Mouse (Mus musculus) liver, embryonic 15.5 days (tissue): ENCODE data around the gene Dnajc2. TPM values are rescaled to one million over a fixed set of nuclear protein-coding genes. Genes with fewer than 3 reads are reported as not detected.
"Not testable (repeated sequence)": the region's sequence is repeated elsewhere in the genome, so short reads cannot be mapped to it uniquely, and the experiment has no call there.

ENCODE experiments used
- ATAC-seq: fragments of 200-750 bp; cut with Nextera tagmentation; 2 replicates; pipeline ENCODE4 v1.8.0; 2017; ENCODE audit warnings: moderate number of reproducible peaks, mild to moderate bottlenecking, moderate library complexity; ENCODE audit not compliant: insufficient read depth
- H3K27ac ChIP-seq: fragments of 300-500 bp; sonication (generic); replicated peaks from 2 replicates; pipeline ENCODE4 v1.5.1; 2015; ENCODE audit warnings: mild to moderate bottlenecking, inconsistent platforms
- H3K27me3 ChIP-seq: fragments of 300-500 bp; sonication (generic); 2 replicates; pipeline ENCODE4 v1.6.1; 2015; ENCODE audit warnings: mild to moderate bottlenecking, inconsistent platforms
- H3K36me3 ChIP-seq: fragments of 300-500 bp; sonication (generic); replicated peaks from 2 replicates; pipeline ENCODE4 v1.6.1; 2015; ENCODE audit warnings: moderate library complexity, mild to moderate bottlenecking, inconsistent platforms
- H3K4me1 ChIP-seq: fragments of 300-500 bp; sonication (generic); replicated peaks from 2 replicates; pipeline ENCODE4 v1.6.1; 2015; ENCODE audit warnings: inconsistent platforms
- H3K4me2 ChIP-seq: fragments of 300-500 bp; sonication (generic); 2 replicates; pipeline ENCODE4 v1.6.1; 2015; ENCODE audit warnings: moderate library complexity, mild to moderate bottlenecking, inconsistent platforms
- H3K4me3 ChIP-seq: fragments of 300-500 bp; sonication (generic); replicated peaks from 2 replicates; pipeline ENCODE4 v1.5.1; 2015; ENCODE audit warnings: mild to moderate bottlenecking, inconsistent platforms
- H3K9ac ChIP-seq: fragments of 300-500 bp; sonication (generic); 2 replicates; pipeline ENCODE4 v1.6.1; 2015; ENCODE audit warnings: moderate library complexity, mild to moderate bottlenecking, inconsistent platforms
- H3K9me3 ChIP-seq: fragments of 300-500 bp; sonication (generic); replicated peaks from 2 replicates; pipeline ENCODE4 v1.6.1; 2016; ENCODE audit warnings: inconsistent platforms
- WGBS: fragments of 180-500 bp; shearing (Covaris S2); methylation state at CpG from one replicate; pipeline ENCODE4 v1.1.7; 2015; ENCODE audit warnings: mixed read lengths; ENCODE audit not compliant: insufficient replicate concordance; 5-methylcytosine and 5-hydroxymethylcytosine counted together
- polyA plus RNA-seq: library from polyadenylated mRNA; unstranded; fragments of >200 nt; fragmentation: Nextera tagmentation; extraction: Ambion mirVana; gene quantifications from 2 replicates; pipeline ENCODE4 v1.2.1, GENCODE M21; 2015

Gene Dnajc2
- polyA plus RNA-seq, 1 experiment from 2014 or later, result 23.3 TPM

- ATAC-seq, result no peak
- no peak overlapping the region for H3K9ac ChIP-seq
- H3K27me3 ChIP-seq, result no peaks in the 10 kb centered on the region
- no peak overlapping the region for H3K27ac ChIP-seq
- H3K4me2 ChIP-seq, result no peak overlapping the region
- H3K36me3 ChIP-seq, result no peaks in the 10 kb centered on the region
- no peaks in the 10 kb centered on the region for H3K4me1 ChIP-seq
- no peaks in the 10 kb centered on the region for H3K9me3 ChIP-seq
- 50% methylated on average over 1 of the region's 1 CpGs for WGBS
- H3K4me3 ChIP-seq, result no peak overlapping the region
These were observed 60.6 kb downstream of the Dnajc2 start for GRCm38 (mm10) chr5:21724427-21724826.

DNA sequence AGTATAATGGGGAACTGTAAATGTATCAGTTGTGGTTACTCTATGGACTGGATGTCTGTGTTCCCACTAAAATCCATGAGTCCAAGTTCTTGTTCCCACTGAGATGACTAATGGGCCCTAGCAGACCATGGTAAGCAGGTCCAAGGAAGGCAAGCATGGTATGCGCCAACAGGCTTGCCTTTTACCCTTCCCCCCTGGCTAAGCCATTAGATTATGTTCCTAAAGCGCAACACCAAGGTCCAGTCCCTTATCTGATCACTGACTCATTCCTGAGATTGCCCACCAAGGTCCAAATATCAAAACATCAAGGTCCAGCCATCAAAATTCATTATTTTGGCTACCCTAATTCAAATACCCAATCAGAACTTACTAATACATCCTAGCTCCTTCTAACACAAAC is 65.8 kb downstream of the Dnajc2 start:
- Histone ChIP-seq H3K4me2 (no peak overlapping the region), H3K9ac (no peak overlapping the region), H3K27me3 (no peaks in the 10 kb centered on the region), H3K9me3 (no peaks in the 10 kb centered on the region), H3K4me3 (no peak overlapping the region), H3K27ac (no peak overlapping the region), H3K36me3 (no peaks in the 10 kb centered on the region), H3K4me1 (no peaks in the 10 kb centered on the region)
- no peak for ATAC-seq
- WGBS, result 86% methylated on average over 2 of the region's 2 CpGs

- Histone ChIP-seq H3K4me1 (no peaks in the 10 kb centered on the region), H3K27ac (no peak overlapping the region), H3K9ac (no peak overlapping the region), H3K4me2 (no peak overlapping the region), H3K27me3 (no peaks in the 10 kb centered on the region), H3K36me3 (no peaks in the 10 kb centered on the region), H3K9me3 (no peaks in the 10 kb centered on the region), H3K4me3 (no peak overlapping the region)
- no peak for ATAC-seq
- 66% methylated on average over 5 of the region's 5 CpGs for WGBS
These were observed 66.5 kb downstream of the Dnajc2 start for GRCm38 (mm10) chr5:21718546-21718945.

GRCm38 (mm10) chr5:21717165-21717715 is 67.8 kb downstream of the Dnajc2 start:
- no peaks in the 10 kb centered on the region for H3K9me3 ChIP-seq
- H3K36me3 ChIP-seq, result no peaks in the 10 kb centered on the region
- no peaks in the 10 kb centered on the region for H3K4me1 ChIP-seq
- H3K9ac ChIP-seq, result no peak overlapping the region
- no peak overlapping the region for H3K4me2 ChIP-seq
- no peak overlapping the region for H3K4me3 ChIP-seq
- no peaks in the 10 kb centered on the region for H3K27me3 ChIP-seq
- ATAC-seq, result no peak
- 63% methylated on average over 10 of the region's 10 CpGs for WGBS
- no peak overlapping the region for H3K27ac ChIP-seq

DNA sequence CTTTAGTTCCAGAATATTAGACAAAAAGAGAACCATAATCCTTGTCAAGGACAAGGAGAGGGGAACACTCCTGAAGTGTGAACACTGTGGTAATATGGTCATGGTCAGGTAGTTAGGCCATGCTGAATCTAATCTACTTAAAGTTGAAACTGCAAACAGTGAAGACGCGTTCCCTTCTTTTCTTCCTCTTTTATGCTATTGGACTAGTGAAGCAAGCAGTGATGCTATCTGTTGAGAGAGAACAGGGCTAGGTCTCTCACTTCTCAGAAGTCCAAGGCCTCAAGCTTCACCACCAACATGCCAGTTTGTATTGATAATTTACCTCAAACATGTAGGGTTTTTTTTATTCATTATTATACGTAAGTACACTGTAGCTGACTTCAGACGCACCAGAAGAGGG is 70.6 kb downstream of the Dnajc2 start:
- 47% methylated on average over 4 of the region's 4 CpGs for WGBS
- Histone ChIP-seq H3K36me3 (no peaks in the 10 kb centered on the region), H3K4me2 (no peak overlapping the region), H3K4me3 (no peak overlapping the region), H3K27ac (no peak overlapping the region), H3K9me3 (no peaks in the 10 kb centered on the region), H3K27me3 (no peaks in the 10 kb centered on the region), H3K4me1 (no peaks in the 10 kb centered on the region), H3K9ac (no peak overlapping the region)
- no peak for ATAC-seq

DNA sequence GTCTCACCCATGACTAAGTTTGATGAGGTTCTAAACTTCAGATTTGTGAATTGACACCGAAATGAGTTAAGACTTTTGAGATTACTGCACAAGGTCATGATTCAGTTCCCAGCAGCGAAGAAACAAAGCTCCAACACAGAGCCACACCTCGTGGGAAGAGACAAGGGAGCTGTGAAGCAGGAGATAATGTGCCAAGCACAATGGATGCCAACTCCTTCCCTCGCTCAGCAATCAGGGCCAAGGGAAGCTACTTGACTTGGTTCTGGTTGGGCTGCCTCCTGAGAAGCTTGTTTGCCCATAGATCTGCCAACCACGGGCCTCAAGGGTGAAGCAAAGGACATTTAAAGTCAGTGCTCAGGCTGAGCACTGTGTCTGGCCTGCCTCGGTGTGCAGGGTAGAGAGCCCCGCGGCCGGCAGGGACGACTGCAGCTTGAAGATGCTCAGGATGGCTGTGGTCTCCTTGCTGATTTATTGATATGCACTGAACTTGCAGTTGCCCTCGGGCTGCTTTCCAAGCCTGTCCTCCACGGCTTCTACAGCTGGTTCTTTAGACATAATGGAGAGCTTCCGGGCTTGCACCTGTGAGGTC is 72.8 kb downstream of the Dnajc2 start:
- H3K36me3 ChIP-seq, result no peaks in the 10 kb centered on the region
- H3K4me3 ChIP-seq, result no peak overlapping the region
- H3K9ac ChIP-seq, result no peak overlapping the region
- no peak overlapping the region for H3K27ac ChIP-seq
- 60% methylated on average over 13 of the region's 13 CpGs for WGBS
- no peak for ATAC-seq
- no peaks in the 10 kb centered on the region for H3K4me1 ChIP-seq
- H3K9me3 ChIP-seq, result no peaks in the 10 kb centered on the region
- no peak overlapping the region for H3K4me2 ChIP-seq
- no peaks in the 10 kb centered on the region for H3K27me3 ChIP-seq

DNA sequence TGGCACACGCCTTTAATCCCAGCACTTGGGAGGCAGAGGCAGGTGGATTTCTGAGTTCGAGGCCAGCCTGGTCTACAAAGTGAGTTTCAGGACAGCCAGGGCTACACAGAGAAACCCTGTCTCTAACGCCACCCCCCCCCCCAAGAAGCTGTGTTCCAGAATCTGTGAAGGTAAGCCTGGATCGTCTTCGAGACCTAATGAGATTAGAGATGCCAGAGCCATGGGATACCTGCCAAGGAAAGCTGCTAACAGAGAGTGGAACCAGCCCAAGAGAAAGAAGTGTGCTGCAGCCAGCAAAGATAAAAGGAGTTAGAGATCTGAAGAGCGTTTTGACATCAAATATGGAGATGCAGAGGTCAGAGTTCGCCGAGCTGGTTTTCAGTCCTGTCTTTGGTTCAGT is 77.0 kb downstream of the Dnajc2 start:
- not testable (repeated sequence) for ATAC-seq, H3K9me3 ChIP-seq
- 69% methylated on average over 8 of the region's 8 CpGs for WGBS

More for the DNA sequence above, 77.0 kb downstream of the Dnajc2 start:
- H3K27ac ChIP-seq, H3K4me1 ChIP-seq, H3K9ac ChIP-seq, H3K27me3 ChIP-seq, H3K4me3 ChIP-seq, H3K36me3 ChIP-seq, H3K4me2 ChIP-seq: not testable (repeated sequence)

Other genes with a start within 250 kb of the Dnajc2 start
- gene Lrrc17, start 241.7 kb downstream of the Dnajc2 start, polyA plus RNA-seq, result 2.0 and 2.5 TPM in 2 replicates
- gene Fbxl13, start 139.6 kb downstream of the Dnajc2 start, polyA plus RNA-seq, result 0.08 and 0.16 TPM in 2 replicates
- 5.7 TPM in 2 replicates for gene Armc10, start 139.4 kb downstream of the Dnajc2 start, polyA plus RNA-seq
- gene Napepld, start 83.9 kb downstream of the Dnajc2 start, polyA plus RNA-seq, result 0.74 and 1.1 TPM in 2 replicates
- gene Pmpcb, start 48.1 kb downstream of the Dnajc2 start, polyA plus RNA-seq, result 38.9 and 44.4 TPM in 2 replicates
- 111 and 116 TPM in 2 replicates for gene Psmc2, start within 50 bp of the Dnajc2 start, polyA plus RNA-seq
- not detected in 2 replicates for gene Slc26a5, start 80.4 kb upstream of the Dnajc2 start, polyA plus RNA-seq